Mouse (Mus musculus): ENCODE measurements around the gene Dbf4. TPM values are rescaled to one million over a fixed set of nuclear protein-coding genes. Genes with fewer than 3 reads are reported as not detected.
A peak's percentile ranks its signal among the peaks of the same experiment; 100 is the strongest.

The Dbf4 gene
- polyA plus RNA-seq, 1 experiment, result 0.72 TPM

DNA sequence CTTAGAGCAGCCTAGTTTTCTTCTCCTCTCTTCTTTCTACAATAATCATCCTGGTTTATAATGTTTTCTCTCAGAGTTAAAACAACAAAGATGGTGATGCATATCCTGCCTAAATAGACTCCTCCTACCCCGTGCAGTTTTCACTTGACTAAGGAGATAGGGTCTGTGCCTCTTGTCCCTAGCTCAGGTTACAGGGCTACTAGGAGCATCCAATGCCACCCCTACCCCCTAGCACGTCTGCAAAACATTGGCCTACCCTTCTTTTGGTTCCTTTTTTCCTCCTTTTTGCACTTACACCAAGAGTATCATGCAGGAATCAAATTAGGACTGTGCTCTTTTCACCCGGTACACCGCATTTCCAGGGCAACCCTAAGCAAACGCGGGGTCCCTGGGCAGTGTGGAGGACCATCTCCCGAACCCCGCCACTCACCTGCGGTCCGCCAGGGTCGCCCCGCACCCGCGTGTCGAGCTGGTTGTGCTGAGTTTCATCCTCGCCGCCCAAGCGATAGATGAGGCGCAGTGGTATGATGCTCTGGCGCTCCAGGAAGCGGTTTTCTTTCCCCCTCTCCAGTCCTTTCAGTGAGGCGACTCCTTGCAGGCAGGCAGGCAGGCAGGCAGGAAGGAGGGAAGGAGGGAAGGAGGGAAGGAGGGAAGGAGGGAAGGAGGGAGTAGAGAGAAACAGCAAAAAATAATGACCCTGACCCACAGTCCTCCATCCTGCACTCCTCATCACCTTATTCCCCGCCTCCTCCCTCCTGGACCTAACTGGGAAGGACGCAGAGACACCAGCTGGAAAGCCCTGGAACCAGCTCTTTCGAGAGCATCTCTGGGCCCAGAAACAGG, 55.5 kb downstream of the Dbf4 start:
- Histone ChIP-seq H3K27ac (ENCODE audit: insufficient read depth, low read depth, low read length) (no peak overlapping the region), H3K4me1 (ENCODE audit: control insufficient read depth, insufficient read depth, low read length) (no peaks in the 10 kb centered on the region; the same call in 1 of the 2 replicates), H3K4me3 (ENCODE audit: insufficient read depth, low read depth, low read length) (peak overlapping the region; percentile 39), H3K36me3 (ENCODE audit: control insufficient read depth, insufficient read depth, low read length) (no peaks in the 10 kb centered on the region), H3K27me3 (replicated peaks; ENCODE audit: control insufficient read depth, insufficient read depth, low read length) (no peaks in the 10 kb centered on the region)
- WGBS, result 11% methylated on average over 24 of the region's 25 CpGs
- TF ChIP-seq CTCF (conservative IDR thresholded peaks at IDR 0.05; ENCODE audit: insufficient read depth, insufficient read length, low read depth, low read length) (no peak), POLR2A (IDR thresholded peaks at IDR 0.05; ENCODE audit: low read depth, low read length) (no peak)
- no peak for DNase-seq

DNA sequence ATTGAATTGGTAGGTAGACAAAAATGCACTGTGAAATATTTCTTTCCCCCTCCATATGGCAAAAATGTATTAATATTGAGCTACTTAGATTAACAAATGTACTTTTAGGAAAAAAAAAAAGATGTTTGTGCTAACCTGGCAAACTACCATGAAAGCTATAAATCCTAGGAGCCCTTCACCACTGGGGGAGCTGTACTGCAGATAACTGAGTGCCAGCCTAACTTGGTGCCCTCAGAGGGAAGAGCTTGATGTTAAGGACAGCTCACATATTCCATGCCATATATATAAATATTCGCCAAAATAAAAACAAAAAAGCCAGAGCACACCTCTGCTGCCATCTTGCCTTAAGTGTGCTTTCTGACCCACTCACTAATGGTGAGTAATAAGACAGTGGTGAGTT, 60.2 kb downstream of the Dbf4 start:
- no peak for DNase-seq
- H3K27ac ChIP-seq (ENCODE audit: insufficient read depth, low read depth, low read length), result no peak overlapping the region
- TF ChIP-seq CTCF (conservative IDR thresholded peaks at IDR 0.05; ENCODE audit: insufficient read depth, insufficient read length, low read depth, low read length) (no peak; the same call in 1 of the 2 replicates), POLR2A (IDR thresholded peaks at IDR 0.05; ENCODE audit: low read depth, low read length) (no peak)
- H3K4me3 ChIP-seq (ENCODE audit: insufficient read depth, low read depth, low read length), result no peak overlapping the region
- no peaks in the 10 kb centered on the region for H3K36me3 ChIP-seq (ENCODE audit: control insufficient read depth, insufficient read depth, low read length)
- no peaks in the 10 kb centered on the region for H3K27me3 ChIP-seq (replicated peaks; ENCODE audit: control insufficient read depth, insufficient read depth, low read length)
- no peaks in the 10 kb centered on the region; the same call in 1 of the 2 replicates for H3K4me1 ChIP-seq (ENCODE audit: control insufficient read depth, insufficient read depth, low read length)
- 74% methylated on average over 1 of the region's 1 CpGs for WGBS

DNA sequence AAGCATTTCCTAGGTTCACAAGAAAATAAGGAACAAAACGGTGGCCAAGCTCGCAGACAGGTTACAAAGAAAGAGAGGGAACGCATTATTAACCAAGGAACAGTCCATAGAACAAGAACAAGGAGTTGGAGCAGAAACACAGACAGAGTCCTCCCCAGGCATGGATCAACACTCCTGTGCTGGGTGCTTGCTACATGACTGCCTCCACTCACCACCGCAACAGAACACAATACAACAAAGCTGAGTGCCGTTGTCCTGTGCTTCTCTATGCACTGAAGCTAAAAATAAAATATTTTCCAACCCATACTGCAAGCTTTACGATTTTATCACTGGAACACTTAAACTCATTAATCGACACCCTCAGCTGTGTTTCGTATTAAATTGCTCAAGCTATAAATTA, 64.8 kb downstream of the Dbf4 start:
- Histone ChIP-seq H3K4me3 (ENCODE audit: insufficient read depth, low read depth, low read length) (no peak overlapping the region), H3K4me1 (ENCODE audit: control insufficient read depth, insufficient read depth, low read length) (no peaks in the 10 kb centered on the region), H3K36me3 (ENCODE audit: control insufficient read depth, insufficient read depth, low read length) (no peaks in the 10 kb centered on the region), H3K27me3 (replicated peaks; ENCODE audit: control insufficient read depth, insufficient read depth, low read length) (no peaks in the 10 kb centered on the region), H3K27ac (ENCODE audit: insufficient read depth, low read depth, low read length) (no peak overlapping the region)
- no peak for DNase-seq
- WGBS, result 41% methylated on average over 8 of the region's 8 CpGs
- TF ChIP-seq CTCF (conservative IDR thresholded peaks at IDR 0.05; ENCODE audit: insufficient read depth, insufficient read length, low read depth, low read length) (no peak), POLR2A (IDR thresholded peaks at IDR 0.05; ENCODE audit: low read depth, low read length) (no peak)

DNA sequence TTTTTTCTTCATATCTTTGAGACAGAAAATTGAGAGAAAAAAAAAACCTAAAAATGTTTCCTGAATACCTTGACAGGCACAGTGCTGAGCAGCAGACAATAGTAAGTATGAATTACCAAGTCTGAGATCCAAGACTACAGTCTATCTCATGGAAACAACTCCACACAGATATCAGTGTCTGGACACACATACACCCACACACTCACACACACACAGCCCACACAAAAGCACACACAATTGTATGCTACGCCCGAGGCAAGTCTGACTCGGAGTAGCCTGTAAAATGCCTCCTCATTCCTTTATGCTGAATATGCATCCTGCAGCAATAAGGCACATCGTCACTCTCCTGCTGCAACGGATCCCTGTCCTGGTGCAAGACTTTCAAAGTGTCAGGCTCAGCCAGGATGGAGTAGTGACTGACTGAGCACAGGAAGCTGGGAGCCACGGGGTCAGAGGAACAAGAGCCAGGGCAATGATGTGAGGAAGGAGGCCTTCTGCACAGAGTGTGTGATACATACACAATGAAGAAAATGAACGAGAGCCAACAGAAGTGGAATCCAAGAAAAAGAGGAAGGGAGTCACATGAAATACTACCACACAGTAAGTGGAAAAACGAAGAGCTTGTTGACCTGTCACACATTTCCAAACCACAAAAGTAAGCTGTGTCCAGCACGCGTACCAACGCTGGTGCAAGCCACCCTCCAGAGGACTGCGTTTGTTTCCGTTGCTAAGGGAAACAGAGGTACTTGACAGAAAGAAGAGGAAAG, 65.4 kb downstream of the Dbf4 start:
- Histone ChIP-seq H3K4me3 (ENCODE audit: insufficient read depth, low read depth, low read length) (no peak overlapping the region), H3K27ac (ENCODE audit: insufficient read depth, low read depth, low read length) (no peak overlapping the region), H3K27me3 (replicated peaks; ENCODE audit: control insufficient read depth, insufficient read depth, low read length) (no peaks in the 10 kb centered on the region), H3K4me1 (ENCODE audit: control insufficient read depth, insufficient read depth, low read length) (no peaks in the 10 kb centered on the region), H3K36me3 (ENCODE audit: control insufficient read depth, insufficient read depth, low read length) (no peaks in the 10 kb centered on the region)
- 30% methylated on average over 13 of the region's 13 CpGs for WGBS
- TF ChIP-seq CTCF (conservative IDR thresholded peaks at IDR 0.05; ENCODE audit: insufficient read depth, insufficient read length, low read depth, low read length), result no peak
- TF ChIP-seq POLR2A (IDR thresholded peaks at IDR 0.05; ENCODE audit: low read depth, low read length), result no peak
- peak; percentile 58 for DNase-seq

GRCm38 (mm10) chr5:8356326-8356725, 66.2 kb downstream of the Dbf4 start:
- 43% methylated on average over 2 of the region's 2 CpGs for WGBS
- Histone ChIP-seq H3K4me3 (ENCODE audit: insufficient read depth, low read depth, low read length) (no peak overlapping the region), H3K4me1 (ENCODE audit: control insufficient read depth, insufficient read depth, low read length) (no peaks in the 10 kb centered on the region), H3K27ac (ENCODE audit: insufficient read depth, low read depth, low read length) (no peak overlapping the region), H3K36me3 (ENCODE audit: control insufficient read depth, insufficient read depth, low read length) (no peaks in the 10 kb centered on the region), H3K27me3 (replicated peaks; ENCODE audit: control insufficient read depth, insufficient read depth, low read length) (no peaks in the 10 kb centered on the region)
- no peak for TF ChIP-seq POLR2A (IDR thresholded peaks at IDR 0.05; ENCODE audit: low read depth, low read length)
- TF ChIP-seq CTCF (conservative IDR thresholded peaks at IDR 0.05; ENCODE audit: insufficient read depth, insufficient read length, low read depth, low read length), result no peak
- DNase-seq, result peak; percentile 46

- H3K27me3 ChIP-seq (replicated peaks; ENCODE audit: control insufficient read depth, insufficient read depth, low read length), result no peaks in the 10 kb centered on the region
- no peaks in the 10 kb centered on the region for H3K36me3 ChIP-seq (ENCODE audit: control insufficient read depth, insufficient read depth, low read length)
- no peak for TF ChIP-seq POLR2A (IDR thresholded peaks at IDR 0.05; ENCODE audit: low read depth, low read length)
- TF ChIP-seq CTCF (conservative IDR thresholded peaks at IDR 0.05; ENCODE audit: insufficient read depth, insufficient read length, low read depth, low read length), result no peak
- no peak overlapping the region for H3K4me3 ChIP-seq (ENCODE audit: insufficient read depth, low read depth, low read length)
- 59% methylated on average over 10 of the region's 10 CpGs for WGBS
- no peak overlapping the region for H3K27ac ChIP-seq (ENCODE audit: insufficient read depth, low read depth, low read length)
- no peak for DNase-seq
- H3K4me1 ChIP-seq (ENCODE audit: control insufficient read depth, insufficient read depth, low read length), result no peaks in the 10 kb centered on the region
Measured at GRCm38 (mm10) chr5:8349557-8349956, 73.0 kb downstream of the Dbf4 start.

Other genes starting within 250 kb of the Dbf4 start
- gene Adam22, start 54.6 kb downstream of the Dbf4 start, polyA plus RNA-seq (2012; rRNA removed), result 1.3 and 1.5 TPM in 2 replicates
- 2.0 and 2.2 TPM in 2 replicates for gene Slc25a40, start 134 bp upstream of the Dbf4 start, polyA plus RNA-seq (2012; rRNA removed)
- gene Rundc3b, start 200.2 kb upstream of the Dbf4 start, polyA plus RNA-seq (2012; rRNA removed), result 0.23 and 0.53 TPM in 2 replicates
- 4.8 and 4.9 TPM in 2 replicates for gene Abcb1a, start 237.4 kb upstream of the Dbf4 start, polyA plus RNA-seq (2012; rRNA removed)